Mouse (Mus musculus) gastrocnemius, postnatal 10 days (tissue): ENCODE measurements around the gene Tcp11x2. TPM values are rescaled to one million over a fixed set of nuclear protein-coding genes. Genes with fewer than 3 reads are reported as not detected.

Source experiments
- DNase-seq: peaks from one replicate; pipeline ENCODE4 v3.0.0; 2021; ENCODE audit warnings: mixed read lengths
- long read RNA-seq, 2 experiments: library from polyadenylated mRNA; stranded (forward); transcript quantifications; one replicate each; pipeline ENCODE4 v2.0.0; 2021
- total RNA-seq, 2 experiments: library from RNA; stranded (reverse); gene quantifications; 2 replicates each; pipeline ENCODE4 v1.2.3; 2021

The Tcp11x2 gene
- total RNA-seq, result not detected
- long read RNA-seq, experiment 1, result 0 reads
- long read RNA-seq, experiment 2, result 0 reads

DNA sequence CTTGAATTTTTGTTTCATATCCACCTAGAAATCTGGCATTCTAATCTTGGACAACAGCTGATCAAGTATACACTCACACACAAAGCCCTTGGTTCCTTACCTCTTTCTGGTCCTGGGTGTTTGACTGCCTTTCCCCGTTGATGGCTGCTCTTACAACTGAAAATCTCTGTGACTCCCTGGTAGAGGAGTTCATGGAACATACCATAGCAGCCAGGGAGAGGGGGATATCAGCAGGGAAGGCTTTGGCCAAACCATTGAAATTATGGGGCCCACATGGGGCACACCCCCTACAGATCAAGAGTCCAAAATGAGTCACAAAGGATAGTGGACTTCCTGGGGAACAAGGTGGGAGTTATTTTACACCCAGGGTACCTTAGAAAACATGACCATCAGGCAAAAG, at the start of gene Tcp11x2:
Tcp11x2 (minus strand) TSS at position 158 of the 400 bp plus-strand sequence.
- no peak for DNase-seq

DNA sequence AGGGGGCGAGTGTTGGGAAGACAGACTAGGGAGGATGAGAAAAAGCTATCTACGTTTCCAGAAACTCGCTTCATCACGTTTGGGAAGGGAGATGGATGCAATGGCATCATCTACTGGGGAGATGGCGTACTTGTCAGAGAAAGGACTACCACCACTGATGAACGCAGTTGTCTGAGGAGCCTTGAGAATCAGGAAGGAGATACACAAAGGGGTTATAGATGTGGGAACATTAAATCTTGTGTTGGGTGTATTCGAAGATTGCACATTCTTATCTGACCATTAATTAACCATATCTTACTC, 49.4 kb upstream of the Tcp11x2 start:
- no peak for DNase-seq

DNA sequence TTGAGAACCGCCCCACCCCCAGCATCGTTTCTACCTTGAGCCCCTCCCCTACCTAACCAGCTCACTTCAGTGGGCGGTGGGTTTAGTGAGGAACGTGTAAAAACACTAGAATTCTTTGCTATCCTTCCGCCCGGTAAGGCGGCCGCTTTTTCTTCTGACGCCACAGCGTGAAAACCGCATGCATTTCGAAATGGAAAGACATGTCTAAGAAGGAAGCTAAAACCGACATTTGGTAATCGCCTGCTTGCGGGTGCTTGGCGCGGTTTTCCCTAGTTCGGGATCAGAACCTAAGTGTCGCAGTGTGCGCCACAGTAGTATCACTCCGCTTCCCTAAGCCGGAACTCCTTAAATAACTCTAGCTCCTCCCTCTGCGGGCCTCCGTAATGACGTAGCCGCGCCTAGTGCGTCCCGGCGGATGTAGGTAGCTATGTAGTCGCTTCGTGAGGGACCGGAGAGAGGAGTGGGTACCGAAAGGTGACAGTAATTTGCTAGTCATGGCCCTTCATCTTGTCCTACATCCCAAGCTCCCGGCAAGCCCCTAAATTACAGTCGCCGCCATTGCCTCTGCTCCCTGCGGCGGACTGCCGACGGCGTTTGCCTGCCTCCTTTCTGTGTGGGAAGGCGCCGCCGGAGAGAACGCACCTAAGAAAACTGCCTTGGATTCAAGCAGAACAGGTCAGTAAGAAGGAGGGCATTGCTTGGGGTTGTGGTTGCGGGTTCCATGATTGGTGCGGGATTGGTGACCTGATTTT, 48.9 kb upstream of the Tcp11x2 start, which contains the start of the genes Armcx5 and Gprasp1:
Armcx5 (plus strand) TSS at position 430 of the 752 bp plus-strand sequence.
Gprasp1 (plus strand) TSS at position 430 of the 752 bp plus-strand sequence.
- peak; percentile 73 for DNase-seq

DNA sequence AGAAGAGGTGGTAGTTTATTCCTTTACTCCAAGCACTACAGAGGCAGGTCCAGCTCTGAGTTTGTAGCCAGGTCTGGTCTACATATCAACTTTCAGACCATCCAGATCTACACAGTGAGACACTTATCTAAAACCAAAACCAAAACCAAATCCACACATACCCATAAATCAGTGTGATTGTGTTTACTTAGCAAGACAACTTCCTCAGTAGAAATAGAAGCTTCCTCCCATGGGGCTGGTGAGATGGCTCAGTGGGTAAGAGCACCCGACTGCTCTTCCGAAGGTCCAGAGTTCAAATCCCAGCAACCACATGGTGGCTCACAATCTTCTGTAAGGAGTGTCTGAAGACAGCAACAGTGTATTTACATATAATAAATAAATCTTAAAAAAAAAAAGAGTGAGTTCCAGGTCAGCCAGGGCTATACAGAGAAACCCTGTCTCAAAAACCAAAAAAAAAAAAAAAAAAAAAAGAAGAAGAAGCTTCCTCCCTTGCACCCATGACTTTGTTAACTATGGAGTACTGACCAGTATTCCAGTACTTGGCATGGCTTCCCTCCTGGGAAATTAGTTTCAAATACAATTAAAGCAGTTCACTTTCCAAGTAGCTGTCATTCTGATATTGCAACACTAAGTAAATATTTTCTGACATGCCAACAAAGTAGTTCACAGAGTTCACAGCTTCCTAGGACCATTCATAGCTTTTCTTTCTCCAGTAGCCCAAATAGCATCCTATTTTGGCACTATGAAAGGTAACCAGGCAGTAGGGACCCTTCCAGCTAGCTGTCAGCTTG, 45.3 kb upstream of the Tcp11x2 start:
- DNase-seq, result no peak

DNA sequence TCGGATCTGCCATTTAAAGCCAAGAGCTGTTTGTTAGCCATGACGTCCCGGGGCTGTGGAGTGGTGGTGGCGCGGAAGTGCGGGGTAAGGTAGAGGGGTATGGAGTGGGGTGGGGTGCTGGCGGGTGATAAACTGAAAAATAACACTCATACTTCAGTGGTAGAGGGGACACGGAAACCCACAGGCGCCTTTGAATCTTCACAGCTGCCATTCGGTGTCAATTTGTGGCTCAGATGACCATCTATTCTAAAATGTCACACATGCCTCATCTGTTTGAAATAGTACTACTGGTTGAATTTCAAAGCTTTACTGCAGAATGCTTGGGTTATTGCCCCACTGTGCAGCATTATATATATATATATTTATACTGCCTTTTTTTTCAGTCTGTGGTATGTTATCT, 31.6 kb upstream of the Tcp11x2 start, which contains the start of gene Tmsb15a:
Tmsb15a (minus strand) TSS at position 101 of the 400 bp plus-strand sequence.
- no peak for DNase-seq

DNA sequence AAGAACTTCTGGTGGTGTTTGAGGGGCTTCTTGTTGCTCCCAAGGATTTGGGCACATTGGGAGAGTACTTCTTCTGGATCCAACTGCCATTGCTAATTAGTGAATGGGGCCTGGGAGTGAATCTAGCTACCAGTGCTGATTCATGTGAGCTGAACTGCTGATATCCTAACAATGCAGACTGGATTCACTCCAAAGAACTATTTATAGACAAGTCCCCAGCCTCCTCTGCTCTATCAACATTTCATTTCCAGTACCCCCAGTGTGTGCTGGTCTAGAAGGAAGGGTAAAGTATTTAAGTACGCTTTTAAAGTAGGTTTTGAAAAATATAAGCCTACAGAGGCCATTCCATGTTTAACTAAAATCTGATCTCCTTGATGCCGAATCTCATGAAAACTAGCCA, 19.3 kb upstream of the Tcp11x2 start:
- DNase-seq, result no peak

DNA sequence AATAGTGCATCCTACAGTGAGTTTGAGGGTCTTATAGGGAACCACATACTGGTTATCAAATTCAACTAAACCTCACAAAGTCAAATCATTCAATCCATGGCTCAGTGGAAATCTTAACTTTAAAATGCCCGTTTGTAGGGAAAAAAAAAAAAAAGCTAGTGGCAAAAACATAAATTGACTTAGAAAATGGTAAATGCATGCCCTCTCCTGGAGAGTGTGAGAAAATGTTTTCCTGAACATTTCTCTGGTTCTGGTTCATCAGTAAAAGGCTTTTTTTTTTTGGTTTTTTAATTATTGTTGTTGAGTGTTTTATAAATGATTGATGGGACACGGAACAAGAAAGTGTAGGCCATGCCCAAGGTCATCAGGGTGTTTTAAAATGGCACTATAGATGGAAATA, 10.8 kb upstream of the Tcp11x2 start:
- DNase-seq, result no peak

DNA sequence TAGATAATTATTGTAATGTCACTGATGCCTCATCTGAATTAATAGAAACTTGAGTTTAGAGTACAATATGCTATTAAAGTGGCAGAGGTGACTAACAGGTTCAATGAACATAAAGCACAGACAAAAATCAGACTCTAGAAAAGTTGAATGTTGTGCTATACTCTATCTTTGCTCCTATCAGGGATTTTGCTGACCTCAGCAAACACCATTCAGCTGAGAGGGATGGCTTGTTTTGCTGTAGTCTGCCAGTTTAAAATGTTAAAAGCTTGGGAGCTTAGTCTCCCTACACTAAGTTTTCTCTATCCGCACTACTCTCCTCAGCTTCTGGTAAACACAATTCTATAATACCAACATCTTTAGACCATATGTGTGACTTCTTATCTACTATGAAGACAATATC, 9.5 kb upstream of the Tcp11x2 start:
- DNase-seq, result no peak

DNA sequence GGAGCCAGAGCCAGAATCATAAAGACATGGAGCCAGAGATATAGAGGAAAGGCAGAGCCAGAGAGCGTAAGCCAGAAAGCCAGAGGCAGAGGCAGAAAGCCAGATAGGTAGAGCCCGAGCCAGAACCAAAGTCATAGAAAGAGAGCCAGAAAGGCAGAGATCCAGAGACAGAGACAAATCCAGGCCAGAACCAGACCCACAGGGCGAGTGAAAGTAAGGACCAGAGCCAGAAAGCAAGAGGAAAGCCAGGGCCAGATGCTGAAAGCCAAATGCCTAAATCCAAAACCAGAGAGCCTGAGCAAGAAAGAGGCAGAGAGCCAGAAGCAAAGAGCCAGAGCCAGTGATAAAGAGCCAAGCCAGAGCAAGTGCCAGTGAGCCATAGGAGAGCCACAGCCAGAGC, 5.8 kb downstream of the Tcp11x2 start:
- no peak for DNase-seq

DNA sequence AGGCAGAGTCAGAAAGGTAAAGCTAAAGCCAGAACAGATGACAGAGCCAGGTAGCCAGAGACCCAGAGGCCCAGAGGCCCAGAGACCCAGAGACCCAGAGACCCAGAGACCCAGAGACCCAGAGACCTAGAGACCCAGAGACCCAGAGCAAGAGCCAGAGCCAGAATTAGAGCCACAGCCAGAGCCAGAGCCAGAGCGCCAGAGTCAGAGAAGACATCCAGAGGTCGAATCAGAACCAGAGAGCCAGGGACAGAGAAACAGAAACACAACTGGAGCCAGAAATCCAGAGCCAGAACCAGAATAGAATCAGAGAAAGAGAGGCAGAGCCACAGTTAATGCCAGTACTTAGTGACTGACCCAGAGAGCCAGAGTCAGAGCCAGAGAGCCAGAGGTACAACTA, 11.7 kb downstream of the Tcp11x2 start:
- DNase-seq, result no peak

DNA sequence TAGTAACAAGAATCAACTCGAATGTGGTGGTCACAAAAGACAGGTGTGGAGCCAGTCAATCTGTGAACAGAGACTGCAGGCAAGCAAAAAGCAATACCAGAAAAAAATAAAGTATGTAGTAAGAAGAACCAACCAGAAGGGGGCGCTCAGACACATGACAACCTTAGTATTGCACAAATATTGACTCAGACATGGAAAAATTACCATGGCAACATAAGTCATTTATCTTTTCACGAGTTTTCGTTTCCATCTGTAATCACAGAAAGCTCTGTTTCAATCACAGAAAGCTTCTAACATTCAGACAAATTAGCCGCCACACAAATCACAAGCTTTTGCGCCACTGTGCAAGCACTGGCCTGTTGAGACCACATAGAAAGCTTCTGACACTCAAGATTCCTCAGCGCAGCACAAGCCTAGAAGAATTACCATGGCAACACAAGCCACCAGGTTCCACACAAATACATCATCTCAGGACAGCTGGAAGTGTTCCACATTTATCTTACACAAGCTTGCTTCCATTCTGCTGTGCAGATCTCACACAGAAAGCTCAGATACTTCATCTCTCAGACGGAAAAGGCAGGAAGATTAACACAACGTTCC, 41.3 kb downstream of the Tcp11x2 start:
- DNase-seq, result peak; percentile 16

DNA sequence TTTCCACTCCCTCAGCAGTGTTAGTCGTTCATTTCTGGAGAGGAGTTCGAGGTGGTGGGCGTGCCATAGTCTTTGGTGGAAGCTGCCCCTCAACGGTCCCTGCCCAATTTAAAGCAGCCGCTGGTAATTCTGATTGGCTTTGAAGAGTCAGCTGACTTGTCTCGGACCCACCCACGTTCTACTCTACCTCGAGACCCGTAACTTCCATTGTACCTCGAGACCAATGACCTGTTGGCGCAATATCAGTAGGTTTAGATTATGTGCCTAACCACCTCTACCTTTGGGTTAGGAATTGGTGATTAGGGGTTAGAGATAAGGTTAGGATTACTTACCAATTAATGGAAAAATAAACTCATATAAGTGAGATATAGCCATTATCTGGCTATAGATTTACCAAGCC, 66.0 kb downstream of the Tcp11x2 start, which contains the start of gene Prame:
Prame (minus strand) TSS at position 101 of the 400 bp plus-strand sequence.
- DNase-seq, result no peak

Other genes with a start within 250 kb of the Tcp11x2 start
- gene AV320801, start 199.2 kb downstream of the Tcp11x2 start, total RNA-seq, result not detected
- gene Nxf7, start 95.0 kb downstream of the Tcp11x2 start, total RNA-seq, result under 1 TPM in 1 of 2 experiments, not detected in 1; 0.25 TPM
- gene Prame, start 66.1 kb downstream of the Tcp11x2 start, total RNA-seq, result not detected
- not detected for gene Tmsb15a, start 31.5 kb upstream of the Tcp11x2 start, total RNA-seq
- 1 to 10 TPM; 4.4 to 6.3 TPM for gene Armcx5, start 48.9 kb upstream of the Tcp11x2 start, total RNA-seq
- gene Gprasp1, start 48.9 kb upstream of the Tcp11x2 start, total RNA-seq, result 10 to 100 TPM; 22.0 to 29.1 TPM
- gene Bhlhb9, start 103.8 kb upstream of the Tcp11x2 start, total RNA-seq, result 10 to 100 TPM; 18.7 to 21.9 TPM
- gene Gprasp2, start 145.2 kb upstream of the Tcp11x2 start, total RNA-seq, result 1 to 10 TPM; 5.6 to 6.3 TPM